Mouse (Mus musculus) lung, postnatal 0 days (tissue): ENCODE measurements around the gene Smoc1. TPM values are rescaled to one million over a fixed set of nuclear protein-coding genes. Genes with fewer than 3 reads are reported as not detected.

Source experiments
- ATAC-seq: fragments of 200-750 bp; cut with Nextera tagmentation; 2 replicates; pipeline ENCODE4 v1.8.0; 2017; ENCODE audit warnings: moderate library complexity
- DNase-seq: peaks from one replicate; pipeline ENCODE4 v3.0.0-alpha.2; 2016; ENCODE audit warnings: low spot score
- H3K27ac ChIP-seq: fragments of 300-500 bp; sonication (generic); 2 replicates; pipeline ENCODE4 v1.5.1; 2014; ENCODE audit warnings: antibody characterized with exemption, mild to moderate bottlenecking, low read length, mixed read lengths
- H3K27me3 ChIP-seq: fragments of 300-500 bp; sonication (generic); replicated peaks from 2 replicates; pipeline ENCODE4 v1.6.1; 2014; ENCODE audit warnings: low read length, mixed read lengths; ENCODE audit not compliant: insufficient read depth
- H3K36me3 ChIP-seq: fragments of 300-500 bp; sonication (generic); 2 replicates; pipeline ENCODE4 v1.6.1; 2014; ENCODE audit warnings: low read length, mixed read lengths; ENCODE audit not compliant: insufficient read depth
- H3K4me1 ChIP-seq: fragments of 300-500 bp; sonication (generic); 2 replicates; pipeline ENCODE4 v1.6.1; 2014; ENCODE audit warnings: antibody characterized with exemption, low read depth, low read length, mixed read lengths; ENCODE audit not compliant: insufficient read depth
- H3K4me2 ChIP-seq: fragments of 300-500 bp; sonication (generic); replicated peaks from 2 replicates; pipeline ENCODE4 v1.6.1; 2014; ENCODE audit warnings: low read depth, mild to moderate bottlenecking, low read length, moderate library complexity, mixed read lengths
- H3K4me3 ChIP-seq: fragments of 300-500 bp; sonication (generic); 2 replicates; pipeline ENCODE4 v1.5.1; 2014; ENCODE audit warnings: low read depth, low read length
- H3K9ac ChIP-seq: fragments of 300-500 bp; sonication (generic); replicated peaks from 2 replicates; pipeline ENCODE4 v1.6.1; 2014; ENCODE audit warnings: low read depth, mild to moderate bottlenecking
- H3K9me3 ChIP-seq: fragments of 300-500 bp; sonication (generic); 2 replicates; pipeline ENCODE4 v1.6.1; 2016; ENCODE audit warnings: low read length, mixed read lengths
- CTCF ChIP-seq: IDR thresholded peaks from 2 replicates; pipeline ENCODE4 v1.5.1; 2016; ENCODE audit warnings: antibody characterized with exemption, mild to moderate bottlenecking
- EP300 ChIP-seq: IDR thresholded peaks from 2 replicates; pipeline ENCODE4 v1.6.1; 2016; ENCODE audit warnings: antibody characterized with exemption, mild to moderate bottlenecking, control low read depth
- whole genome bisulfite sequencing: fragments of 180-500 bp; shearing (Covaris S2); extraction: QIAGEN DNeasy Blood & Tissue Kit; methylation state at CpG from one replicate; pipeline ENCODE4 v1.1.7; 2014; 5-methylcytosine and 5-hydroxymethylcytosine counted together
- polyA plus RNA-seq: library from polyadenylated mRNA; unstranded; fragments of >200 nt; fragmentation: Nextera tagmentation; extraction: Ambion mirVana; gene quantifications from 2 replicates; pipeline ENCODE4 v1.2.1, GENCODE M21; 2015

The Smoc1 gene
- polyA plus RNA-seq, 1 experiment from 2014 or later, result 0.19 TPM

DNA sequence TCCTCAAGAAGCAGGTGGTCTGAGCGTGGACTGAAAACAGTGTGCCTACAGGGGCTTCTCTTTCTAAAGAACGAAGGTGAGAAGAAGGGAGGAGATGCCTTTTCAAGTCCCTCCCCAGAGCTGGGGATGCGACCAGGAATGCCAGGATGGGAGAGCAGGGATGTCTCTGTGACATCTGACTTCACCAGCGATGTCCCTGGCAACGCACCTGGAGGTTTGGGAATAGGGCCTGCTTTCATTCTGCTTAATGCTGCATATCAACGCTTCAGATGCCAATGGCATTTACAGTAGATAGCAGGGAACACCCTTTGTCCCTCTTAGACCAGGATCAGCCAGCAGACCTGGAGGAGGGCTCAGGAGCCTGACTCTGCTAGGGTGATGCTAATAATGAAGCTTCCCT lies 112.9 kb downstream of the Smoc1 start:
- Histone ChIP-seq H3K4me1 (no peaks in the 10 kb centered on the region), H3K4me2 (no peak overlapping the region), H3K9ac (no peak overlapping the region), H3K27me3 (no peaks in the 10 kb centered on the region), H3K36me3 (no peaks in the 10 kb centered on the region), H3K4me3 (no peak overlapping the region), H3K9me3 (no peaks in the 10 kb centered on the region), H3K27ac (no peak overlapping the region)
- DNase-seq (no peak), ATAC-seq (no peak)
- TF ChIP-seq CTCF (no peak), EP300 (no peak)
- 84% methylated on average over 6 of the region's 6 CpGs for WGBS

DNA sequence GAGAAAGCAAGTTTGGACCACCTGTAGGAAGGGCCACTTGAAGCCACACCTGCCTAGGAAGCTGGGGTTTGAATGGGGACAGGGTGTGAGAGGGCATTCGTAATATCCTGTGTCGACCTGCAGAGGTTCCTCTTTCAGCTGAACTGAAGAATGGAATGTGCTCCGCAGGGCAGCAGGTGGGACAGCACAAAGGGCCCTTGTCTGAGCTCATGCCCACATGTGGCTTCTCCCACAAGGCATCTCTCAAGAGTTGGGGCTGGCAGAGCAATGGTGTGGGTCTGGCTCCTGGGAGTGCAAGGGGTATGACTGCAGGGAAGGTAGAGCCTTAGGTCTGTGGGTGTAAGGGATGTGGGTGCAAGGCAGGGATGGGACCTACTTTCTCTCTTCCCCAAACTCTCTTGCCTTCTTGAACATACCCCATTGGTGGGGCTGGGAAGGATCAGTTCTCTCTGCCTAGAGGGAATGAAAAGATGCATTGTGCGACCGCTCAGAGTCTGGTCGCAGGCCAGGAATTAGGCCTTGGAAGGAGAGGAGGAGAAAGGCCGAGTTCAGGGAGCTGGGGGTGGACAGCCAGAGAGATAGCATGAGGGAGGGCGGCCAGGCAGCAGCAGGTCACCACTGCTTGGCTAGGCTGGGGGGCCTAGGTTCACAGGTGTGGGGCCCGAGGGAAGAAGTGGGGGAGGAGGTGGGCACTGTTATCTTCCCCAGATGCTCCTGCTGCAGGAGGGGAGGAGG lies 114.2 kb downstream of the Smoc1 start:
- no peaks in the 10 kb centered on the region for H3K4me1 ChIP-seq
- WGBS, result 32% methylated on average over 9 of the region's 9 CpGs
- ATAC-seq (no peak), DNase-seq (no peak)
- no peak overlapping the region for H3K4me3 ChIP-seq
- H3K27ac ChIP-seq, result no peak overlapping the region
- no peaks in the 10 kb centered on the region for H3K36me3 ChIP-seq
- no peak overlapping the region for H3K9ac ChIP-seq
- H3K9me3 ChIP-seq, result no peaks in the 10 kb centered on the region
- TF ChIP-seq EP300, result no peak
- no peak for TF ChIP-seq CTCF
- no peaks in the 10 kb centered on the region for H3K27me3 ChIP-seq
- H3K4me2 ChIP-seq, result no peak overlapping the region

DNA sequence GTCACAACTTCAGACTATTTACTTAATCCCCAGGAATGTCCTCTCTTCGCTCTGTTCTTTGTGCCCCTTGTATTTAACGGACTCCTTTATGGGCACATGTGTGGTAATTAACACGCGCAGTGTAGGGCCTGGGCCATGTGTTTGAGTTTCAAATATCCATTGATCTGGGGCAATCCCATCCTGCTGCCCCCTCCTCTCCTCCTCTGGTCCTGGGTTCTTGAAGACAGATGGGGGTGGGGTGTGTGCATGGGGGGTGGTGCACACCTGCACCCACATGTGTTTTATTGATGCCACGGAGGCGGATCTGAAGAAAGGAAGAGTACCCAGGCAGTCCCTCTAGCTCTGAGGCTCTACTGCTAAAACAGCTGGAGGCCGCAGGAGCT lies 114.7 kb downstream of the Smoc1 start:
- ATAC-seq (no peak), DNase-seq (no peak)
- 43% methylated on average over 7 of the region's 7 CpGs for WGBS
- TF ChIP-seq CTCF (no peak), EP300 (no peak)
- Histone ChIP-seq H3K4me3 (no peak overlapping the region), H3K36me3 (no peaks in the 10 kb centered on the region), H3K4me1 (no peaks in the 10 kb centered on the region), H3K27ac (no peak overlapping the region), H3K27me3 (no peaks in the 10 kb centered on the region), H3K9me3 (no peaks in the 10 kb centered on the region), H3K4me2 (no peak overlapping the region), H3K9ac (no peak overlapping the region)

DNA sequence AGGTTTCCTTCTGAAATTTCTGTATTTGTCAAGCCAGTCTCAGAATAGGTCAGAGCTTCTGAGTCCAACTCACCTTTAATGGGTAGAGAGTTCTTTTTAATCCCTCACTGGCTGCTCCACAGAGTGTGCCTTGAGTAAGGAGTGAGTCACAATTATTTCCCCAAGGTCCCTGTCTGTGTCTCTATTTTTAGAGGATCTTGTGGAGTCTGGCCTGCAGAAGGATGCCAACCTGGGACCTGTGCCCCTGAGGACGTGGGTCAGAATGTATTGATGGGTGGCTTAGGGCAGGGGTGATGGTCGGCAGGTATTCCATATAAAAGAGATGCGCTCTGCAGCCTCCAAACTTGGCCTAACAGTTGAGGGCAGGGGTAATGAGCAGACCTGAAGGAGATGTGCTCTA lies 115.6 kb downstream of the Smoc1 start:
- Histone ChIP-seq H3K27me3 (no peaks in the 10 kb centered on the region), H3K9ac (no peak overlapping the region), H3K4me2 (no peak overlapping the region), H3K4me1 (no peaks in the 10 kb centered on the region), H3K4me3 (no peak overlapping the region), H3K36me3 (no peaks in the 10 kb centered on the region), H3K27ac (no peak overlapping the region), H3K9me3 (no peaks in the 10 kb centered on the region)
- no peak for DNase-seq
- 81% methylated on average over 3 of the region's 3 CpGs for WGBS
- no peak for TF ChIP-seq CTCF
- TF ChIP-seq EP300, result no peak
- no peak for ATAC-seq

DNA sequence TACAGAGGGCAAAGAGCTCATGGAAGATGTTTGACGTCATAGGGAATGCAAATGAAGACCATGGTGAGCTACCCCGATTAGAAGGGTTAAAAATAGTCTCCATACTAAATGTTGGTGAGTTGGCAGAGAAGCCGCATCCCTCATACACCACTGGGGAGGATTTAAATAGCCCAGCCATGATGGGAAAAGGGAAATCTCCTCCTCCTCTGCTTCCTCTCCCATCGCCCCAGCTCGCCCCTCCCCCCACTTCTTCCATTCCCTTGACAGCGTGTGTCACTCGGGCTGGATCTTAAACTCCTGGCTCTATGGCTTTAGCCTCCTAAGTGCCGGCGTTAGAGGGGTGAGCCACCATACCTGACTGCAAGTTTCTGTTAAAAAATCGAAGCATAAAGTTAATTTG lies 117.6 kb downstream of the Smoc1 start:
- H3K27ac ChIP-seq, result no peak overlapping the region
- no peaks in the 10 kb centered on the region for H3K27me3 ChIP-seq
- DNase-seq (no peak), ATAC-seq (no peak)
- 37% methylated on average over 10 of the region's 10 CpGs for WGBS
- no peak overlapping the region for H3K9ac ChIP-seq
- H3K9me3 ChIP-seq, result no peaks in the 10 kb centered on the region
- TF ChIP-seq CTCF (no peak), EP300 (no peak)
- no peaks in the 10 kb centered on the region for H3K4me1 ChIP-seq
- H3K4me2 ChIP-seq, result no peak overlapping the region
- no peak overlapping the region for H3K4me3 ChIP-seq
- no peaks in the 10 kb centered on the region for H3K36me3 ChIP-seq

DNA sequence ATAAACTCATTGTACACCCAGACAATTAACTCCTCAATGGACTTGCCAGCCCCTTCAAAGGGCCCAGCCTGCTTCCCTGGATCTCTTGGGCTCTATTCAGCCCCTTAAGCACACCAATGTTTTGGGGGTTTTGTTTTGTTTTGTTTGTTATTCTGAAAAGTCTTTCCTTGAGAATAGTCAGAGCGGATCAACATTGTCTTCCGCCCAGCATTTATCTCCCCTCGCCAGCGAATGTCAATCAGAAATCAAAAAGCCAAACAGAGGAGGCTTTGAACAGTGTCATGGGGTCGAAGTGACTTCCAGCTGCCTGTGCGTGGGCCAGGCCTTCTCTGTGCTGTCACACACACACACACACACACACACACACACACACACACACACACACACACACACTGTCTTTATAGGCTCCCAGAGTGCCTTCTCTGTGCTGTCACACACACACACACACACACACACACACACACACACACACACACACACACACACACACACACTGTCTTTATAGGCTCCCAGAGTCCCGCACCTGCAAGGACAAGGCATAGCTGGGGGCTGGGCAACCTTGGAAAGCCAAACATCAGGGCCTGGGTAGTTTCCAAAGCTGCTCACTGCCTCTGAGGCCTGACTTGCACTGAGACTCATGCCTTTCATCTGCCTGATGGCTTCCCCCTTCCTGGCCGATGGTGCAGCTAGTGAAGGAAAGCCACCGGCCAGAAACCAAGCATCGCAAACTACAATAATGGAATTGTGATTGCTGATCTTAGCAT lies 120.0 kb downstream of the Smoc1 start:
- Histone ChIP-seq H3K27me3 (no peaks in the 10 kb centered on the region), H3K9me3 (no peaks in the 10 kb centered on the region), H3K9ac (no peak overlapping the region), H3K4me3 (no peak overlapping the region), H3K27ac (no peak overlapping the region), H3K4me2 (no peak overlapping the region), H3K4me1 (no peaks in the 10 kb centered on the region), H3K36me3 (no peaks in the 10 kb centered on the region)
- TF ChIP-seq CTCF (no peak), EP300 (no peak)
- 51% methylated on average over 10 of the region's 10 CpGs for WGBS
- no peak for DNase-seq
- ATAC-seq, result no peak
